Mouse (Mus musculus) heart, embryonic 10.5 days (tissue): ENCODE data around the gene Samd4b. TPM values are rescaled to one million over a fixed set of nuclear protein-coding genes. Genes with fewer than 3 reads are reported as not detected.
A peak's percentile ranks its signal among the peaks of the same experiment; 100 is the strongest.

Source experiments
- DNase-seq: peaks from one replicate; pipeline ENCODE4 v3.0.0-alpha.2; 2017; ENCODE audit warnings: low spot score
- H3K27ac ChIP-seq: fragments of 300-500 bp; sonication (generic); 2 replicates; pipeline ENCODE4 v1.5.1; 2016; ENCODE audit warnings: mild to moderate bottlenecking
- H3K27me3 ChIP-seq: fragments of 300-500 bp; sonication (generic); 2 replicates; pipeline ENCODE4 v1.6.1; 2016; ENCODE audit warnings: mild to moderate bottlenecking; ENCODE audit not compliant: poor library complexity, insufficient read depth, severe bottlenecking
- H3K36me3 ChIP-seq: fragments of 300-500 bp; sonication (generic); 2 replicates; pipeline ENCODE4 v1.6.1; 2016; ENCODE audit warnings: mild to moderate bottlenecking, moderate library complexity
- H3K4me1 ChIP-seq: fragments of 300-500 bp; sonication (generic); 2 replicates; pipeline ENCODE4 v1.6.1; 2016; ENCODE audit warnings: mild to moderate bottlenecking
- H3K4me3 ChIP-seq: fragments of 300-500 bp; sonication (generic); 2 replicates; pipeline ENCODE4 v1.5.1; 2016; ENCODE audit warnings: mild to moderate bottlenecking, moderate library complexity
- H3K9me3 ChIP-seq: fragments of 300-500 bp; sonication (generic); 2 replicates; pipeline ENCODE4 v1.6.1; 2016; ENCODE audit warnings: mild to moderate bottlenecking, moderate library complexity
- WGBS: fragments of 180-500 bp; shearing (Covaris S2); methylation state at CpG from one replicate; pipeline ENCODE4 v1.1.7; 2016; 5-methylcytosine and 5-hydroxymethylcytosine counted together
- microRNA-seq: library from miRNA; unstranded; fragments of <30 nt; microRNA quantifications from one replicate; pipeline ENCODE4, GENCODE M21; 2017
- polyA plus RNA-seq: library from polyadenylated mRNA; unstranded; fragments of >200 nt; fragmentation: Nextera tagmentation; extraction: Ambion mirVana; gene quantifications from 2 replicates; pipeline ENCODE4 v1.2.1, GENCODE M21; 2016

The Samd4b gene
- polyA plus RNA-seq, 1 experiment from 2014 or later: 29.7 TPM

DNA sequence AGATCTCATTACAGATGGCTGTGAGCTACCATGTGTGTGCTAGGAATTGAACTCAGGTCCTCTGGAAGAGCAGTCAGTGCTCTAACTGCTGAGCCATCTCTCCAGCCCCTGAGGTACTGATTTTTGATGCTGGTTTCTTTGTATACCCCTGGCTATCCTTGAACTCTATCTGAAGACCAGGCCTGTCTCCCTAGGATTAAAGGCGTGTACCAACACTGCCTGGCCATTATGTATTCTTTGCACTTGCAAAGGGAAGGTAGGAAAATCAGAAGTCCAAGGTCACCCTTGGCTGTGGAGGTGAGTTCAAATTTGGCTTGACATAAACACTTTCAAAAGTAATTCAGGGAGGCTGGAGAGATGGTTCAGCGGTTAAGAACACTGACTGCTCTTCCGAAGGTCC, 243.3 kb downstream of the Samd4b start:
- DNase-seq: no peak
- Histone ChIP-seq H3K4me1 (peaks cover 48% of the 10 kb centered on the region), H3K9me3 (no peaks in the 10 kb centered on the region), H3K27ac (no peak overlapping the region), H3K4me3 (no peak overlapping the region), H3K27me3 (no peaks in the 10 kb centered on the region), H3K36me3 (peaks cover 51% of the 10 kb centered on the region)
- 92% methylated on average over 3 of the region's 3 CpGs for WGBS

DNA sequence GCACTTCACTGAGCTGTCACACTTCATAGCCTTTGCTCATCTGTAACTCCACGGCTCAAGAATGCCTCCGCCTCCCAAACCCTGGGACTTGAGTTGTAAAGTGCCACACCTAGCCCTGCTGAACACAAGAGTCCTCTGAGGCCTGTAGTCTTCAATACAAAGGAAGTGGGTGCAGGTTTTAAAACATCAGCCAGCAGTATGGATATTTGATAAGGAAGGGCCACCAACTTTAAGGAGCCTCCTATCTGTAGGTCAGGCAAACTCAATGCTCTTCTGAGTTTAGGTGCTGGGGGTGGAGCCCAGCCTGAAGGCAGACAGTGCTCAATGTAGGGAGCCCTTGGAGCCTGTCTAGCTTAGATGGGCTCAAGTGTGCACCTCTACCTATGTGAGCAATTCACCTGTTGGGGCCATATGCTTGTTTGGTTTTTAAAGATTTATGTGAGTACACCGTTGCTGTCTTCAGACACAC, 243.8 kb downstream of the Samd4b start:
- Histone ChIP-seq H3K27ac (no peak overlapping the region), H3K4me3 (no peak overlapping the region), H3K36me3 (peaks cover 46% of the 10 kb centered on the region), H3K9me3 (no peaks in the 10 kb centered on the region), H3K27me3 (no peaks in the 10 kb centered on the region), H3K4me1 (peaks cover 49% of the 10 kb centered on the region)
- 85% methylated on average over 3 of the region's 3 CpGs for WGBS
- DNase-seq: no peak

DNA sequence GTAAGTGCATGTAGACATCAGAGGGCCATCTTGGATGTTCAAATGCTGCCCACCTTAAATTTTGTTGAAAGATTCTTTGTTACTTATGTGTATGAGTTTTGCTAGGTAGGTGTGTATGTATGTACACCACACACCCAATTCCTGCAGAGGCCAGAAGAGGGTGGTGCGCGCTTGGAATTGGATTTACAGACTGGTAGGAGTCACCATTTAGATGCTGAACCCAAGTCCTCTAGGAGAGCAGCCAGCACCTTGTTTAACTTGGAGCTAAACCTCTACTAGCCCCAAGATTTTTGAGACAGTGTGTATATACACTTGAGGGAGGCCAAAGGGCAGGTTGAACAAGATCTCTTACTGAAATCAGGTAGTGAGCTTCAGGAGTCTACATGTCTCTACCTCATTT, 244.7 kb downstream of the Samd4b start:
- no peak overlapping the region for H3K27ac ChIP-seq
- 94% methylated on average over 2 of the region's 2 CpGs for WGBS
- H3K36me3 ChIP-seq: peaks cover 39% of the 10 kb centered on the region

DNA sequence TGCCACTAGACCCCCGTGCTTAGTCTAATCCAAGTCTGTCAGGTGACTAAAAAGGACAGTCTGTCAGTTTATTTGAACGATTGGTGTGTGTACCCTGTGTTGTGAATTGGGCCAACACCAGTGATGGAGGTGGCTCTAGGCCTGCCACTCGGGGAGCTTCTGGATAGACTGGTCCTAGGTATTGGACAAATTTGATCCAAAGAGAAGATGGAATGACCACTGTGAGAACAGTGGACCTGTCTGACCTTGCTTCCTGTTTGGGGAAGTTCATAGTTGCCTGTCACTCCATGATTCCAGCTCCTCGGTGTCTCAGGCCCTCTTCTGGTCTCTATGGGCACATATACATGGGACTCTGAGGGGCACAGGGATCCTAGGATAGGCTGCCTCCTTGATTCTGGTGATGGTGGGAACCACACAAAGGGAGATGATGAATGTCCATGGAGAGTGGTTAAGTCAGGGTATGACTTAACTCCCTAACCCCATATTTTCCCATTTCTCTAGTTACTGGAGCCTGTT, 246.2 kb downstream of the Samd4b start:
- Histone ChIP-seq H3K4me3 (peak overlapping the region; percentile 89), H3K36me3 (peaks cover 39% of the 10 kb centered on the region), H3K9me3 (no peaks in the 10 kb centered on the region), H3K27ac (peak overlapping the region; percentile 97), H3K27me3 (no peaks in the 10 kb centered on the region), H3K4me1 (peaks cover 25% of the 10 kb centered on the region)
- WGBS: 42% methylated on average over 4 of the region's 4 CpGs
- DNase-seq: no peak

More for the DNA sequence above, 244.7 kb downstream of the Samd4b start:
- H3K27me3 ChIP-seq: no peaks in the 10 kb centered on the region
- H3K4me3 ChIP-seq: no peak overlapping the region
- peaks cover 40% of the 10 kb centered on the region for H3K4me1 ChIP-seq
- H3K9me3 ChIP-seq: no peaks in the 10 kb centered on the region
- DNase-seq: no peak

DNA sequence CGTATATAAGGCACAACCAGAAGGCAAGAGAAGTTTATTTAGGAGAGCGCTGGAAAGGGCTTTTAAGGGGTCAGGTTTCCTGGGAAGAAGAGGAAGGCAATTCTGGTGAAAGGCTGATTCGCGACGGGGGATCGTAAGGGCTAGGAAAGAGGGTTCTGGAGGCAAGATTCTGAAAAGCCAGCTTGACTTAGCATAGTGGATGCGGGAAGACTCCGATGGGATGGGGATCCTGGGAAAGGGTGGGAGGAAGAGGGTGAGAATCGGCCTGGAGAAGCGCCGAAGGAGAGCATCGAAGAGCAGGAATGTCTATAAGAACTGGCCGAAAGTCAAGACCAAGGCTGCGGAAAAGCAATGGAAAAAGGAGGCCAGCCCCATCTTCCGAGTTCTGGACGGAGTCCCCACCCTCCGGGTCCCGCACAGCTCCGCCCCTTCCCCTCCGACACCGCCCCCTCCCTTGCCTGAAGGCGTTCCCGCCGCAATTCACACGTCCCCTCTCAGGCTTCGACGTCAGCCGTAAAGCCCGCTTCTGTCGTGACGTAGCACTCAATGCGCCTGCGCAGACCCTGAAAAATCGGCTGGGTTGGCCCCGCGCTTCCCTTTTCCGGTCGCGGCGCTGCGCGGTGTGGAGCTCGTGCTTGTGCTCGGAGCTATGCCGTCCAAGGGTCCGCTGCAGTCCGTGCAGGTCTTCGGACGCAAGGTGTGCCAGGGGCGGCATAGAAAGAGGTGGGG, 247.6 kb downstream of the Samd4b start, which contains the start of gene Rps16:
Gene Rps16, plus strand, starts transcription at position 498 of the 729 bp plus-strand sequence.
- DNase-seq: peak; percentile 99
- Histone ChIP-seq H3K4me3 (peak within 1 kb of the TSS; percentile 89), H3K27ac (peak within 1 kb of the TSS; percentile 97), H3K27me3 (no peaks in the 10 kb centered on the region), H3K4me1 (peaks cover 18% of the 10 kb centered on the region), H3K9me3 (no peaks in the 10 kb centered on the region), H3K36me3 (peaks cover 38% of the 10 kb centered on the region)
- WGBS: under 1% methylated on average over 50 of the region's 50 CpGs

Small RNA genes lying within 50 kb of the gene (microRNA-seq; reads per million reads assigned to microRNA genes)
- 1.3 reads per million for gene Mir7049

Other genes starting within 250 kb of the Samd4b start
- gene Rps16, start 247.5 kb downstream of the Samd4b start, polyA plus RNA-seq: 726 and 844 TPM in 2 replicates
- gene Plekhg2, start 225.5 kb downstream of the Samd4b start, polyA plus RNA-seq: 68.3 and 75.1 TPM in 2 replicates
- gene Zfp36, start 217.9 kb downstream of the Samd4b start, polyA plus RNA-seq: 13.7 and 15.1 TPM in 2 replicates
- 58.8 and 62.0 TPM in 2 replicates for gene Med29, start 205.4 kb downstream of the Samd4b start, polyA plus RNA-seq
- gene Paf1, start 205.2 kb downstream of the Samd4b start, polyA plus RNA-seq: 79.8 and 81.3 TPM in 2 replicates
- gene Gmfg, start 160.7 kb downstream of the Samd4b start, polyA plus RNA-seq: 7.5 and 8.7 TPM in 2 replicates
- 1.5 and 1.9 TPM in 2 replicates for gene Lrfn1, start 146.2 kb downstream of the Samd4b start, polyA plus RNA-seq
- not detected in 2 replicates for gene Ifnl2, start 87.7 kb downstream of the Samd4b start, polyA plus RNA-seq
- gene Ifnl3, start 75.3 kb downstream of the Samd4b start, polyA plus RNA-seq: not detected in 2 replicates
- not detected in 2 replicates for gene Sycn, start 57.3 kb downstream of the Samd4b start, polyA plus RNA-seq
- not detected in 2 replicates for gene Nccrp1, start 50.9 kb downstream of the Samd4b start, polyA plus RNA-seq
- 47.2 and 53.0 TPM in 2 replicates for gene Pak4, start within 50 bp of the Samd4b start, polyA plus RNA-seq
- 0.34 TPM in 1 of 2 replicates, not detected in the other for gene Acp7, start 33.2 kb upstream of the Samd4b start, polyA plus RNA-seq
- 4.7 and 6.3 TPM in 2 replicates for gene Fbxo27, start 94.7 kb upstream of the Samd4b start, polyA plus RNA-seq
- 13.4 and 13.6 TPM in 2 replicates for gene Fbxo17, start 118.7 kb upstream of the Samd4b start, polyA plus RNA-seq
- gene Mrps12, start 143.7 kb upstream of the Samd4b start, polyA plus RNA-seq: 132 and 168 TPM in 2 replicates
- gene Sars2, start 143.8 kb upstream of the Samd4b start, polyA plus RNA-seq: 30.7 and 32.2 TPM in 2 replicates
- not detected in 2 replicates for gene Ccer2, start 158.0 kb upstream of the Samd4b start, polyA plus RNA-seq
- gene Sirt2, start 168.6 kb upstream of the Samd4b start, polyA plus RNA-seq: 53.8 and 57.8 TPM in 2 replicates
- 50.5 and 50.7 TPM in 2 replicates for gene Nfkbib, start 169.4 kb upstream of the Samd4b start, polyA plus RNA-seq
- 3.8 and 5.2 TPM in 2 replicates for gene Rinl, start 190.8 kb upstream of the Samd4b start, polyA plus RNA-seq
- 213 and 221 TPM in 2 replicates for gene Hnrnpl, start 210.4 kb upstream of the Samd4b start, polyA plus RNA-seq
- 118 and 136 TPM in 2 replicates for gene Ech1, start 227.1 kb upstream of the Samd4b start, polyA plus RNA-seq
- 2.8 and 3.6 TPM in 2 replicates for gene Lgals4, start 235.7 kb upstream of the Samd4b start, polyA plus RNA-seq